Comparison of ENCODE assay signal across 23 mouse cellular contexts in genomic region chr12:84952351-84952750, GRCm38 (mm10). TPM values are rescaled to one million over a fixed set of nuclear protein-coding genes. Genes with fewer than 3 reads are reported as not detected.
DNase-seq lines count a peak whose midpoint lies in the region; ATAC-seq and TF ChIP-seq lines count a peak whose summit lies in the region.
"Had no signal": no experiment of that assay in that cellular context is flagged by ENCODE, and none has a peak within 500 bp of the region (broad histone marks: within the 10 kb centered on the region; RNA-seq: fewer than 3 reads in every experiment).

No protein-coding gene starts in this region.

- no peak for TF ChIP-seq POLR2A in kidney, adult 2 months (IDR thresholded peaks at IDR 0.05; ENCODE audit: low read depth, low read length)
- no peak for TF ChIP-seq POLR2A in lung, adult 2 months (IDR thresholded peaks at IDR 0.05; ENCODE audit: borderline replicate concordance, extremely low read depth, low read depth, low read length)

- H3K4me3 ChIP-seq in forebrain, postnatal 0 days (ENCODE audit: low read depth, low read length), result no peak overlapping the region
- H3K4me3 ChIP-seq in forebrain, embryonic 11.5 days (ENCODE audit: low read depth, low read length), result no peak overlapping the region
- H3K4me3 ChIP-seq in kidney, adult 2 months (ENCODE audit: insufficient read depth, low read depth, low read length), result no peak overlapping the region
- H3K4me3 ChIP-seq in lung, embryonic 16.5 days (ENCODE audit: low read length), result no peak overlapping the region
- H3K4me3 ChIP-seq in lung, adult 2 months (replicated peaks; ENCODE audit: extremely low read depth, low read depth, low read length), result no peak overlapping the region
- no peak overlapping the region for H3K4me3 ChIP-seq in intestine, embryonic 15.5 days (replicated peaks)
- H3K4me3 ChIP-seq: heart, adult 2 months; hindbrain, embryonic 13.5 days; limb, embryonic 13.5 days had no signal

- H3K4me1 ChIP-seq in forebrain, postnatal 0 days (ENCODE audit: insufficient read depth), result no peaks in the 10 kb centered on the region
- H3K4me1 ChIP-seq in forebrain, embryonic 11.5 days (replicated peaks; ENCODE audit: control insufficient read depth, insufficient read depth, low read length), result no peaks in the 10 kb centered on the region
- H3K4me1 ChIP-seq in kidney, adult 2 months (ENCODE audit: control insufficient read depth, insufficient read depth, low read length), result no peaks in the 10 kb centered on the region
- peaks cover 19% of the 10 kb centered on the region for H3K4me1 ChIP-seq in lung, embryonic 16.5 days (replicated peaks; ENCODE audit: control insufficient read depth, insufficient read depth, low read length)
- H3K4me1 ChIP-seq in lung, adult 2 months (ENCODE audit: control insufficient read depth, insufficient read depth, low read length), result peaks cover 9% of the 10 kb centered on the region
- no peaks in the 10 kb centered on the region for H3K4me1 ChIP-seq in intestine, embryonic 15.5 days (replicated peaks)
- H3K4me1 ChIP-seq: hindbrain, embryonic 13.5 days; limb, embryonic 13.5 days had no signal

- peak; percentile 6 for DNase-seq in forebrain, postnatal 0 days
- no peak for DNase-seq in forebrain, embryonic 11.5 days (ENCODE audit: low spot score)
- peak; percentile 12 for DNase-seq in kidney, adult 2 months
- no peak for DNase-seq in kidney, postnatal 25 days
- no peak for DNase-seq in lung, adult 2 months
- DNase-seq in thymus, postnatal 25 days, result no peak
- DNase-seq: adrenal gland, postnatal 25 days; cerebellum, adult 9-10 months; gastrocnemius, postnatal 25 days; heart, adult 2 months; heart, postnatal 10 days; kidney, adult 8-10 months; layer of hippocampus, postnatal 36 days; right cerebral cortex, postnatal 4 days; thymus, adult 2 months had no signal

- H3K36me3 ChIP-seq in forebrain, postnatal 0 days (ENCODE audit: insufficient read depth), result peaks cover 26% of the 10 kb centered on the region; the same call in 1 of the 2 replicates
- no peaks in the 10 kb centered on the region; the same call in 1 of the 2 replicates for H3K36me3 ChIP-seq in forebrain, embryonic 11.5 days (ENCODE audit: control insufficient read depth, insufficient read depth, low read length)
- peaks cover 2% of the 10 kb centered on the region; the same call in 1 of the 2 replicates for H3K36me3 ChIP-seq in kidney, adult 2 months (ENCODE audit: control insufficient read depth, insufficient read depth, low read length)
- H3K36me3 ChIP-seq in lung, embryonic 16.5 days (ENCODE audit: control insufficient read depth, insufficient read depth, low read length), result no peaks in the 10 kb centered on the region; the same call in 1 of the 2 replicates
- no peaks in the 10 kb centered on the region for H3K36me3 ChIP-seq in intestine, embryonic 15.5 days

- no peaks in the 10 kb centered on the region for H3K9me3 ChIP-seq in forebrain, postnatal 0 days (ENCODE audit: low read length)
- H3K9me3 ChIP-seq in forebrain, embryonic 11.5 days (ENCODE audit: control insufficient read depth, low read length), result no peaks in the 10 kb centered on the region
- no peaks in the 10 kb centered on the region for H3K9me3 ChIP-seq in lung, embryonic 16.5 days (ENCODE audit: control insufficient read depth, low read length)
- no peaks in the 10 kb centered on the region for H3K9me3 ChIP-seq in intestine, embryonic 15.5 days
- H3K9me3 ChIP-seq: hindbrain, embryonic 13.5 days; limb, embryonic 13.5 days had no signal

- ATAC-seq in forebrain, postnatal 0 days, result no peak
- ATAC-seq in forebrain, embryonic 11.5 days (replicated peaks; ENCODE audit: low FRiP score), result no peak
- ATAC-seq in lung, embryonic 16.5 days (ENCODE audit: low read depth), result peak; percentile 68
- ATAC-seq in intestine, embryonic 15.5 days, result no peak
- ATAC-seq: forebrain, embryonic 16.5 days; inflammation-experienced regulatory T-cells, adult 6 months had no signal

- no peak overlapping the region for H3K27ac ChIP-seq in forebrain, postnatal 0 days (ENCODE audit: low read depth, low read length)
- H3K27ac ChIP-seq in forebrain, embryonic 11.5 days (ENCODE audit: low read depth, low read length), result no peak overlapping the region
- H3K27ac ChIP-seq in kidney, adult 2 months (ENCODE audit: insufficient read depth, low read depth, low read length), result no peak overlapping the region
- peak overlapping the region; percentile 89 for H3K27ac ChIP-seq in lung, embryonic 16.5 days (ENCODE audit: low read length)
- H3K27ac ChIP-seq in intestine, embryonic 15.5 days, result no peak overlapping the region
- H3K27ac ChIP-seq: heart, adult 2 months; hindbrain, embryonic 13.5 days; limb, embryonic 13.5 days; liver, embryonic 14.5 days had no signal

- no peaks in the 10 kb centered on the region for H3K27me3 ChIP-seq in forebrain, postnatal 0 days (ENCODE audit: insufficient read depth, low read length)
- H3K27me3 ChIP-seq in forebrain, embryonic 11.5 days (ENCODE audit: control insufficient read depth, insufficient read depth, low read length), result no peaks in the 10 kb centered on the region
- H3K27me3 ChIP-seq in kidney, adult 2 months (replicated peaks; ENCODE audit: control insufficient read depth, insufficient read depth, low read length), result no peaks in the 10 kb centered on the region
- no peaks in the 10 kb centered on the region for H3K27me3 ChIP-seq in lung, embryonic 16.5 days (ENCODE audit: control insufficient read depth, insufficient read depth, low read depth, low read length)
- H3K27me3 ChIP-seq in intestine, embryonic 15.5 days (replicated peaks), result no peaks in the 10 kb centered on the region
- H3K27me3 ChIP-seq: hindbrain, embryonic 13.5 days; limb, embryonic 13.5 days had no signal

- no peak for TF ChIP-seq CTCF in forebrain, postnatal 0 days (IDR thresholded peaks at IDR 0.05; ENCODE audit: low read depth)
- no peak for TF ChIP-seq CTCF in kidney, adult 2 months (conservative IDR thresholded peaks at IDR 0.05; ENCODE audit: insufficient read depth, insufficient read length, low read depth, low read length)
- TF ChIP-seq CTCF in lung, adult 2 months (IDR thresholded peaks at IDR 0.05; ENCODE audit: insufficient read depth, low read length), result no peak

- WGBS in forebrain, postnatal 0 days, result 50% methylated on average over 1 of the region's 1 CpGs
- 85% methylated on average over 1 of the region's 1 CpGs for WGBS in forebrain, embryonic 11.5 days
- WGBS in kidney, adult 2 months, result 41% methylated on average over 1 of the region's 1 CpGs
- WGBS in lung, embryonic 16.5 days, result 48% methylated on average over 1 of the region's 1 CpGs
- WGBS in lung, adult 2 months, result 55% methylated on average over 1 of the region's 1 CpGs
- 59% methylated on average over 1 of the region's 1 CpGs for WGBS in intestine, embryonic 15.5 days

- H3K4me2 ChIP-seq in forebrain, postnatal 0 days (ENCODE audit: low read depth), result no peak overlapping the region
- H3K4me2 ChIP-seq in forebrain, embryonic 11.5 days (ENCODE audit: low read depth, low read length, severe bottlenecking), result no peak overlapping the region
- no peak overlapping the region for H3K4me2 ChIP-seq in lung, embryonic 16.5 days (ENCODE audit: low read depth, low read length)
- no peak overlapping the region for H3K4me2 ChIP-seq in intestine, embryonic 15.5 days (replicated peaks)
- H3K4me2 ChIP-seq: hindbrain, embryonic 13.5 days; limb, embryonic 13.5 days; midbrain, embryonic 11.5 days had no signal

- H3K9ac ChIP-seq in forebrain, postnatal 0 days, result no peak overlapping the region
- H3K9ac ChIP-seq in forebrain, embryonic 11.5 days (ENCODE audit: low read length), result no peak overlapping the region
- H3K9ac ChIP-seq in lung, embryonic 16.5 days (ENCODE audit: low read length), result no peak overlapping the region
- no peak overlapping the region for H3K9ac ChIP-seq in intestine, embryonic 15.5 days
- H3K9ac ChIP-seq: hindbrain, embryonic 13.5 days; limb, embryonic 13.5 days; liver, embryonic 14.5 days had no signal

RNA-seq across cellular contexts. Expression of gene Fcf1, which starts 18.3 kb away (rescaled TPM):
- total RNA-seq in forebrain, postnatal 0 days (2014; rRNA removed), result 38.6 and 44.5 TPM in 2 replicates
- polyA plus RNA-seq in forebrain, postnatal 0 days (2015; fragmentation: Nextera tagmentation; extraction: Ambion mirVana), result 92.9 and 112 TPM in 2 replicates
- 141 and 148 TPM in 2 replicates for polyA plus RNA-seq in forebrain, embryonic 11.5 days (2014; fragmentation: Nextera tagmentation; extraction: Ambion mirVana)
- polyA plus RNA-seq in kidney, adult 2 months (2012; rRNA removed), result 41.2 and 52.0 TPM in 2 replicates
- 141 and 147 TPM in 2 replicates for polyA plus RNA-seq in lung, embryonic 16.5 days (2015; fragmentation: Nextera tagmentation; extraction: Ambion mirVana)
- polyA plus RNA-seq in lung, adult 2 months (2012; rRNA removed), result 18.4 and 34.0 TPM in 2 replicates
- polyA plus RNA-seq in intestine, embryonic 15.5 days (2015; fragmentation: Nextera tagmentation; extraction: Ambion mirVana), result 134 and 141 TPM in 2 replicates

RNA-seq across cellular contexts. Expression of gene Arel1, which starts 18.3 kb away (rescaled TPM):
- 81.6 and 96.9 TPM in 2 replicates for total RNA-seq in forebrain, postnatal 0 days (2014; rRNA removed)
- 26.5 and 32.8 TPM in 2 replicates for polyA plus RNA-seq in forebrain, postnatal 0 days (2015; fragmentation: Nextera tagmentation; extraction: Ambion mirVana)
- polyA plus RNA-seq in forebrain, embryonic 11.5 days (2014; fragmentation: Nextera tagmentation; extraction: Ambion mirVana), result 25.1 and 29.3 TPM in 2 replicates
- polyA plus RNA-seq in kidney, adult 2 months (2012; rRNA removed), result 20.7 and 23.3 TPM in 2 replicates
- polyA plus RNA-seq in lung, embryonic 16.5 days (2015; fragmentation: Nextera tagmentation; extraction: Ambion mirVana), result 14.2 and 14.6 TPM in 2 replicates
- polyA plus RNA-seq in lung, adult 2 months (2012; rRNA removed), result 22.9 and 26.9 TPM in 2 replicates
- polyA plus RNA-seq in intestine, embryonic 15.5 days (2015; fragmentation: Nextera tagmentation; extraction: Ambion mirVana), result 8.7 and 9.3 TPM in 2 replicates

RNA-seq across cellular contexts. Expression of gene Ylpm1, which starts 43.8 kb away (rescaled TPM):
- 51.2 and 59.6 TPM in 2 replicates for total RNA-seq in forebrain, postnatal 0 days (2014; rRNA removed)
- polyA plus RNA-seq in forebrain, postnatal 0 days (2015; fragmentation: Nextera tagmentation; extraction: Ambion mirVana), result 17.3 and 23.4 TPM in 2 replicates
- 46.8 and 55.5 TPM in 2 replicates for polyA plus RNA-seq in forebrain, embryonic 11.5 days (2014; fragmentation: Nextera tagmentation; extraction: Ambion mirVana)
- 10.0 and 12.4 TPM in 2 replicates for polyA plus RNA-seq in kidney, adult 2 months (2012; rRNA removed)
- 25.4 and 25.5 TPM in 2 replicates for polyA plus RNA-seq in lung, embryonic 16.5 days (2015; fragmentation: Nextera tagmentation; extraction: Ambion mirVana)
- 12.4 and 16.2 TPM in 2 replicates for polyA plus RNA-seq in lung, adult 2 months (2012; rRNA removed)
- polyA plus RNA-seq in intestine, embryonic 15.5 days (2015; fragmentation: Nextera tagmentation; extraction: Ambion mirVana), result 22.1 and 22.6 TPM in 2 replicates

Comparison
In these comparisons a context has a peak if more than half of its experiments do, and no peak if none do; other contexts are left out.
1. DNase-seq: peak in forebrain, postnatal 0 days (single experiment) and kidney, adult 2 months (single experiment); none in forebrain, embryonic 11.5 days (single experiment), kidney, postnatal 25 days (0 of 2), lung, adult 2 months (single experiment) and thymus, postnatal 25 days (single experiment).